Mouse (Mus musculus): Measurements from ENCODE around the gene Iba57.

Gene Iba57

GRCm38 (mm10) chr11:59163255-59164236 lies at the start of gene Iba57:
Iba57 (minus strand) TSS chr11:59163739.
- DNase-seq, result peak; percentile 100

- peak; percentile 90 for DNase-seq
Observed at GRCm38 (mm10) chr11:59212892-59213494, 49.5 kb upstream of the Iba57 start.

DNA sequence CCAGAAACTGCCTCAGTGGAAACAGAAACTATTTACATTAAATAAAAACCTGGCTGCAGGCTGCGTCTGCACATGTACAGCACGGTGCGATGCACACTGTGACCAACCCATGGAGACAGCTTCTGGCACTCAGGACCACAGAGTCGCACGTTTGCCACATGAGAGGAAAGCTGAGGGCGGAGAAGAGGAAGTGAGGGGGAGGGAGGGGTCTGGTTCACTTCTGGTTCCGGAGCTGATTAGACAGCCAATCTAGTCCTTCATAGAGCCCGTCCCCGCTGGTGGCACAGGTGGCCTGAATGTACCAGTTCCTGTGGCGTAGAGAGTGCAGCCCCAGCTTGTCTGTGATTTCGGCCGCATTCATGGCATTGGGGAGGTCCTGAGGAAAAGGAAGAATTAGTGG lies 48.8 kb upstream of the Iba57 start:
- peak; percentile 95 for DNase-seq

DNA sequence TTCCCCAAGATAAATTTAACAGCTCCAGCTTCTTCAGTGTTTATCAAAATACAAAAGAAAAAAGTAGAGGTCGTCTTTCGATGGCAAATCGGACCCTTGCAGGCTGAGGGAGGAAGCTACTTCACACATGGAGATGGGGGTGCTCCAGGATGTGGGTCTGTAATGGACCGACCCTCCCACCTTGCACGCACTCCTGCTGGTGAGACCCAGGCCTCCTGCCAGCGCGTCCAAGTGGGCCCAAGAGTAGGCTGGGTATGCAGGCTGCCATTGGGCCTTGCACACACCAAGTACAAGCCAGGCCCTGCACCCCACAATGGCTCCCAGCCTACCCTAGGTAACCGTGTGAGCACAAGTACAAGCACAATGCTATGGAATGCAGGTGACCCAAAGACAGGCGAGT lies 48.0 kb upstream of the Iba57 start:
- DNase-seq, result peak; percentile 94

DNA sequence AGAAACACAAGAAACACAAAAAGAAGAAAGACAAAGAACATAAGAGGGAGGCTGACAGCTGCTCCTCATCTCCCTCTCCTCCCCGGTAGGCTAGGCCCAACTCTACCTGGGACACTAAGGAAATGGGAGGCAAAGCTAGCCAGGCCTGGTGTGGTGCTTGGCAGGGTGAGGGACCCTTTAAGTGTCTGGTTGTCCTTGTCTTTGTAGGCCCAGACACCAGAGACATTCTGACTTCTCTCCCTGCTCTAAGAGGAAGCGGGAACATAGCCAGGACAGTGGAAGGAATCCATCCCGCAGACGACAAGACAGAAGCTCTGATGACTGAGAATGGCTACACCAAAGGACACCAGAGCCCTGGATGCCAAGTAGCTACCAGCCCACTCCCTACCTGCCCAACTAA lies 46.5 kb upstream of the Iba57 start:
- peak; percentile 92 for DNase-seq

- no peak for DNase-seq
Observed at GRCm38 (mm10) chr11:59209580-59209979, 46.0 kb upstream of the Iba57 start.

DNA sequence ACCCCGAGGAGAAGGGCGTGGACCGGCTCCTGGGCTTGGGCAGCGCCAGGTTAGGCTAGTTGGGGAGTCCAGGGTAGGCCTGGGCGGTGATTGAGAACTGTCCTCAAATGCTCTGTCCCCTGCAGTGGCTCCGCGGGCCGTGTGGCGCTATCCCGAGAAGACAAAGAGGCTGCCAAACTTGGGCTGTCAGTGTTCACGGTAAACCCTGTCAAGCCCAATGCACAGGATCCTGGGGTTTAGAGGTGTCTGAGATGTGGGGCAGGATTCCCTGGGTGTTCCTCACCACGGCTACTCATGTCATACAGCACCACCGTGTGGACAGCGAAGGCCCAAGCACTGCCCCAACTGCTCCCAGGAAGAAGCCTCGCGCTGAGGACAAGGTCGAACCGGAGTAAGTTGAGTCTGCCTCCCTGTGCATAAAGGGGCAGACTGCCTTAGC lies 45.5 kb upstream of the Iba57 start:
- DNase-seq, result peak; percentile 97

GRCm38 (mm10) chr11:59208153-59208831 lies 44.8 kb upstream of the Iba57 start, which contains the start of gene 2310033P09Rik:
2310033P09Rik (plus strand) TSS chr11:59208321.
- peak; percentile 99 for DNase-seq

- peak; percentile 99 for DNase-seq
Observed at GRCm38 (mm10) chr11:59202081-59202995, 38.8 kb upstream of the Iba57 start, which contains the start of gene Mrpl55. Mrpl55 (plus strand) TSS chr11:59202486.

GRCm38 (mm10) chr11:59201216-59202002 lies 37.9 kb upstream of the Iba57 start:
- DNase-seq, result no peak

GRCm38 (mm10) chr11:59196230-59196629 lies 32.7 kb upstream of the Iba57 start:
- no peak for DNase-seq

- DNase-seq, result no peak
Observed at GRCm38 (mm10) chr11:59192059-59192386, 28.5 kb upstream of the Iba57 start, which contains the start of gene Guk1. Guk1 (minus strand) TSS chr11:59192212.

DNA sequence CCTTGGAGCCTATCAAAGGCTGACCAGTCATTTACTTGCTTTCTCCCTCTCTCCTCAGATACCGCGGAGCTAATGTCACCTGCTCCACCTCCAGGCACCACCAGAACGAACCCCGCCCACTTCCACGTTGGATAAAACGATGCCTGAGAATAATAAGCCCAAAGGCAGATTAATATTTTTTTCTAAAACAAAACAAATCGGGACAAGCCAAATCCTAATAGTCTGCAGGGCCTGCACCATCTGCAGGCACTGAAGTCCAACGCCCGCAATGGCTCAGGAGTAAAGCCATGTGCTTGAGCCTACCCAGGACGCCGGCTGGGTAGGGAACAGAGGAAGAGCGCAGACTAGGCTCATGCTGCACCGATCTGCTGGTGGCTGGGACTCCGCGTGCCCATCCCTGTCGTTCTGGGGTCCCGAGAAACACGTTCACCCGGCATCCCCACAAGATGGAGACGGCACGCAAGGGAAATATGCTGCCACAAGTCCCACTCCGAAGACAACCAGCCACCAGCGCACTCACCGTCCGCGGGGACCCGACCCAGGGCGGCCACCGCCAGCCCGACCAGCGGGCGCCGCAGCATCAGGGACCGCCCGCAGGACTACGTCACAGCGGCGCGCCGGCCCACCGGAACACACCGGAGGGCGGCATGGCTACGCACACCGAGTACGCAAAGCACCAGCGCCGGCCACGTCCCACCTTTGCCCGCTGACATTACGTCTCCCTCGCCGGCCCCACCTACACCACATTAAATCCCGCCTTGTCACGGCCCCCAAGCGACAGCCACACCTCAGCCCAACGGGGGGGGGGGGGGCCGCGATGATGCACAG lies 27.9 kb upstream of the Iba57 start:
- peak; percentile 99 for DNase-seq

GRCm38 (mm10) chr11:59187706-59188105 lies 24.2 kb upstream of the Iba57 start:
- no peak for DNase-seq

- DNase-seq, result peak; percentile 95
Observed at GRCm38 (mm10) chr11:59185490-59185889, 22.0 kb upstream of the Iba57 start.

DNA sequence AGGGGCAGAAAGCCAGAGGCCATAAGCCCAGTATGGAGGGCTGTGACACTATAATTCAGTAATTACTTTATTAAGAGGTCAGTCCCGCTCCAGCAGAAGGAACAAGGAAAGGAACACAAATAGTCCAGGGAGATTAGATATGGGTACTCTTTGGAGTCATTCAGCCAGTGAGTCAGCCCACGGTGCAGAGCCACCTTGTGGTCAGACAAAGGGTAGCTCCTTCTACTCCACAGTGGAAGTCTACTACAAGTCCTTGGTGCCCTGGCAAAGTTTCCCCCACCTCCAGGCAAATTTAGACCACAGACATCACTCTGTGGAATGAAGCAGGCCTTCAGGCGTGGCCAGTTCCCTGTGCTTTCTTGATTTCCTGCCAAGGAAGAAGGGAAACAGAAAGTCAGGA lies 20.3 kb upstream of the Iba57 start:
- DNase-seq, result peak; percentile 97

DNA sequence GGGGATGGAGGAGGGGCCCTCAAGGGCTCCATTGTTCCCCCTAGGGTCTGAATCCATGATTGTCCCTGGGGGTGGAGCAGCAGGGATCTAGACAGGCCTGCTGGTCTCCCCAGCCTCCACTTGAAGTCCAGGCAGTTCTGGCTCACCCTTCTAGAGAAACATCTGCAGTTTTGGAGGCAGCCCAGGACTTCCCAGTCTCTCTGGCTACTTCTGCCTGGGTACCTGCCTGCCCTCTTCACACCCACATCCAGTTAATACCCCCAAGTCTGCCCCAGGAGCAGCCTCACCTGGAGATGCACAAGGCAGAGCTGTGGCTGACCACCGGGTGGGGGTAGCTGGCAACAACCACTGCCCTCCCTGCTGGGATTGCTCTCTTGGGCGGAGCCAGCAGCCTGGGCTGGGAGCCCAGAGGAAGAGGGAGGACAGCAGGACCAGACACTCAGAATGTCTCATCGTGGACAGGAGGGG lies 19.4 kb upstream of the Iba57 start, which contains the start of gene Gjc2:
Gene Gjc2 (minus strand): TSS at position 350 of the 468 bp plus-strand sequence.
- DNase-seq, result peak; percentile 98

DNA sequence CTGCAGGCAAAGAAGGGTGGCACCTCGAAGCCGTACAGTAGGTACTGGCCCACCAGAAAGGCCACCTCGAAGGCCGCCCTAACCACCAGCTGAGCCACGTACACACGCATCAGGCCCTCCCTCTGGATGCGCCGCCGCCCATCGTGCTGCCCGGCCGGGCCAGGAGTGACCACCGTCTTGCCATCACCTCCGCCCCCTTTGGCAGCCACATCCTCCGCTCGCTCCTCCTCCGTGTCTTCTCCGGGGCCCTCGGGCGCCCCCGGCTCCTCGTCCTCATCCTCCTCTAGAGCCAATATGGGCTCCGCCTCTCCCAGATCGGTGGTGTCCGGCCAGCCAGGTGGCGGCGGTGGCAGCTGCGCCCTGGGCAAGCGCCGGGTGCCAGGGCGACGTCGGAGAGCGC lies 13.4 kb upstream of the Iba57 start:
- DNase-seq, result no peak

DNA sequence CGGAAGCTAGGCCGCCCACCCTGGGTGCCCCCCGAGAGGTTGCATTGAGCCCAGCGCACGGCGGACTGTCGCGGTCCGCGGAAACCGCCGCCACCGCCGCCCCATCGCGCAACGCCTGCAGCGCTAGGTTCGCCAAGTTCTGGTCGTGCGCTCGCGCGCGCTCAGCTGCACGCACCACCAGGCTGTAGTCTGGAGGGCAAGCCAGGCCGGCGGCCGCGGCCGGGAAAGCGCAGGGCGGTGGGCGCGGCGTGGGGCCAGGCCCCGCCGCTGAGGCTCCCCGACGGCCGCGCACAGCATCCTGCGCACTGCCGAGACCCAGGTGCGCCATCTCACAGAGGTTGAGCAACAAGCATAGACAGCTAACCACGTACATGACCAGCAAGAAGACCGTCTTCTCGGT lies 12.9 kb upstream of the Iba57 start:
- DNase-seq, result no peak

GRCm38 (mm10) chr11:59174189-59174838 lies 10.8 kb upstream of the Iba57 start:
- no peak for DNase-seq
